Mouse (Mus musculus) liver, embryonic 11.5 days (tissue): Measurements from ENCODE around the gene Lrrn2. TPM values are rescaled to one million over a fixed set of nuclear protein-coding genes. Genes with fewer than 3 reads are reported as not detected.

ENCODE experiments used
- microRNA-seq: library from miRNA; unstranded; fragments of <30 nt; microRNA quantifications from one replicate; pipeline ENCODE4, GENCODE M21; 2017; ENCODE audit warnings: borderline number of aligned reads
- polyA plus RNA-seq: library from polyadenylated mRNA; unstranded; fragments of >200 nt; fragmentation: Nextera tagmentation; extraction: Ambion mirVana; gene quantifications from 2 replicates; pipeline ENCODE4 v1.2.1, GENCODE M21; 2014

The Lrrn2 gene
- polyA plus RNA-seq, 1 experiment from 2014 or later, result 1.3 TPM

Small RNA genes within 50 kb of the gene (microRNA-seq; reads per million reads assigned to microRNA genes)
- gene Gm44300, result not detected

Other genes with a start within 250 kb of the Lrrn2 start
- gene Nfasc, start 138.5 kb upstream of the Lrrn2 start, polyA plus RNA-seq, result 0.14 and 0.36 TPM in 2 replicates
- 40.6 and 41.9 TPM in 2 replicates for gene Mdm4, start 150.3 kb downstream of the Lrrn2 start, polyA plus RNA-seq
- gene Pik3c2b, start 165.4 kb downstream of the Lrrn2 start, polyA plus RNA-seq, result 3.4 and 3.5 TPM in 2 replicates